Mouse (Mus musculus) bone marrow, adult 2 months (tissue): ENCODE measurements at regions not wholly inside any gene's neighbourhood (a gene's known extent, or its start where the extent isn't known, plus 50 kb on each side); places are given as distances from the start of the nearest gene placed in this dataset.

ENCODE experiments used
- H3K27ac ChIP-seq: fragments of 200-500 bp; 2 replicates; pipeline ENCODE4 v1.5.1; 2012; ENCODE audit warnings: low read depth, mild to moderate bottlenecking, control low read depth, inconsistent platforms, low read length; ENCODE audit not compliant: control insufficient read depth, poor library complexity, insufficient read depth
- H3K4me1 ChIP-seq: fragments of 200-500 bp; 2 replicates; pipeline ENCODE4 v1.6.1; 2011; ENCODE audit warnings: low read length; ENCODE audit not compliant: control insufficient read depth, insufficient read depth
- H3K4me3 ChIP-seq: fragments of 200-500 bp; replicated peaks from 2 replicates; pipeline ENCODE3; 2011; ENCODE audit warnings: mild to moderate bottlenecking, low read depth, low read length, control low read depth; ENCODE audit not compliant: control insufficient read depth
- CTCF ChIP-seq: fragments of 200-500 bp; IDR thresholded peaks from 2 replicates; pipeline ENCODE4 v1.5.1; 2011; ENCODE audit warnings: low read length, control low read depth; ENCODE audit not compliant: control insufficient read depth, insufficient read depth
- POLR2A ChIP-seq: fragments of 200-500 bp; IDR thresholded peaks from 2 replicates; pipeline ENCODE4 v1.6.1; 2011; ENCODE audit warnings: low read depth, mild to moderate bottlenecking, control low read depth, low read length, borderline replicate concordance; ENCODE audit not compliant: control insufficient read depth
- WGBS: fragments of 180-500 bp; shearing (Covaris S2); methylation state at CpG from one replicate; pipeline ENCODE4 v1.1.7; 2018; 5-methylcytosine and 5-hydroxymethylcytosine counted together

- 6% methylated on average over 21 of the region's 21 CpGs for WGBS
- Histone ChIP-seq H3K27ac (peak overlapping the region; percentile 76), H3K4me1 (peaks cover 1% of the 10 kb centered on the region; the same call in 1 of the 2 replicates), H3K4me3 (peak overlapping the region; percentile 47)
- TF ChIP-seq POLR2A (no peak), CTCF (peak; percentile 24; the same call in 1 of the 2 replicates)
Observed at GRCm38 (mm10) chr14:102805936-102806923, 176.2 kb downstream of the Kctd12 start.

GRCm38 (mm10) chr14:102795676-102796075, 186.8 kb downstream of the Kctd12 start:
- TF ChIP-seq POLR2A (no peak), CTCF (no peak)
- Histone ChIP-seq H3K4me3 (no peak overlapping the region), H3K4me1 (no peaks in the 10 kb centered on the region; the same call in 1 of the 2 replicates), H3K27ac (no peak overlapping the region)
- WGBS, result 21% methylated on average over 2 of the region's 2 CpGs

GRCm38 (mm10) chr14:102794898-102795297, 187.5 kb downstream of the Kctd12 start:
- H3K4me1 ChIP-seq, result no peaks in the 10 kb centered on the region; the same call in 1 of the 2 replicates
- 78% methylated on average over 2 of the region's 2 CpGs for WGBS
- no peak overlapping the region for H3K4me3 ChIP-seq
- no peak overlapping the region for H3K27ac ChIP-seq
- TF ChIP-seq CTCF, result no peak
- no peak for TF ChIP-seq POLR2A

- TF ChIP-seq CTCF (no peak), POLR2A (no peak)
- H3K27ac ChIP-seq, result no peak overlapping the region
- no peaks in the 10 kb centered on the region; the same call in 1 of the 2 replicates for H3K4me1 ChIP-seq
- 82% methylated on average over 7 of the region's 7 CpGs for WGBS
- H3K4me3 ChIP-seq, result no peak overlapping the region
Observed at GRCm38 (mm10) chr14:102793753-102794152, 188.7 kb downstream of the Kctd12 start.

- WGBS, result 79% methylated on average over 3 of the region's 3 CpGs
- TF ChIP-seq POLR2A (no peak), CTCF (no peak)
- H3K4me3 ChIP-seq, result no peak overlapping the region
- no peak overlapping the region for H3K27ac ChIP-seq
- H3K4me1 ChIP-seq, result no peaks in the 10 kb centered on the region; the same call in 1 of the 2 replicates
Observed at GRCm38 (mm10) chr14:102790916-102791315, 191.5 kb downstream of the Kctd12 start.

- TF ChIP-seq CTCF, result no peak
- TF ChIP-seq POLR2A, result no peak
- H3K4me1 ChIP-seq, result no peaks in the 10 kb centered on the region
- no peak overlapping the region for H3K4me3 ChIP-seq
- H3K27ac ChIP-seq, result no peak overlapping the region
Observed at GRCm38 (mm10) chr14:102782227-102782626, 200.2 kb downstream of the Kctd12 start.

GRCm38 (mm10) chr14:102769716-102770115, 212.7 kb downstream of the Kctd12 start:
- WGBS, result 65% methylated on average over 3 of the region's 3 CpGs
- Histone ChIP-seq H3K27ac (no peak overlapping the region), H3K4me3 (no peak overlapping the region), H3K4me1 (no peaks in the 10 kb centered on the region)
- TF ChIP-seq CTCF (peak; percentile 79), POLR2A (no peak)

- H3K4me1 ChIP-seq, result no peaks in the 10 kb centered on the region; the same call in 1 of the 2 replicates
- H3K27ac ChIP-seq, result no peak overlapping the region
- 3% methylated on average over 1 of the region's 1 CpGs for WGBS
- H3K4me3 ChIP-seq, result no peak overlapping the region
- TF ChIP-seq CTCF (no peak), POLR2A (no peak)
Observed at GRCm38 (mm10) chr14:102748687-102749086, 233.8 kb downstream of the Kctd12 start.

- Histone ChIP-seq H3K27ac (no peak overlapping the region), H3K4me1 (no peaks in the 10 kb centered on the region), H3K4me3 (no peak overlapping the region)
- no peak for TF ChIP-seq POLR2A
- no peak for TF ChIP-seq CTCF
- WGBS, result 83% methylated on average over 8 of the region's 8 CpGs
Observed at GRCm38 (mm10) chr14:102742331-102742730, 240.1 kb downstream of the Kctd12 start.
